Mouse (Mus musculus) gastrocnemius, adult 18-20 months (tissue): ENCODE data around the gene Ppef2. TPM values are rescaled to one million over a fixed set of nuclear protein-coding genes. Genes with fewer than 3 reads are reported as not detected.

Experiments
- DNase-seq: peaks from one replicate; pipeline ENCODE4 v3.0.0; 2021; ENCODE audit warnings: low spot score
- total RNA-seq, 2 experiments: library from RNA; stranded (reverse); gene quantifications; 2 replicates each; pipeline ENCODE4 v1.2.3; 2021

Ppef2 gene
- total RNA-seq, 2 experiments from 2014 or later, result not detected

GRCm38 (mm10) chr5:92239333-92240232 lies 16.5 kb downstream of the Ppef2 start:
- DNase-seq, result peak; percentile 63

- DNase-seq, result no peak
Observed at GRCm38 (mm10) chr5:92234939-92235557, 21.0 kb downstream of the Ppef2 start.

- DNase-seq, result no peak
Observed at GRCm38 (mm10) chr5:92233366-92233765, 22.7 kb downstream of the Ppef2 start.

GRCm38 (mm10) chr5:92231836-92232235 lies 24.2 kb downstream of the Ppef2 start:
- no peak for DNase-seq

- no peak for DNase-seq
Observed at GRCm38 (mm10) chr5:92230306-92230705, 25.8 kb downstream of the Ppef2 start.

GRCm38 (mm10) chr5:92229514-92229913 lies 26.6 kb downstream of the Ppef2 start:
- no peak for DNase-seq

- no peak for DNase-seq
Observed at GRCm38 (mm10) chr5:92228776-92229175, 27.3 kb downstream of the Ppef2 start.

GRCm38 (mm10) chr5:92227782-92228181 lies 28.3 kb downstream of the Ppef2 start:
- no peak for DNase-seq

GRCm38 (mm10) chr5:92220287-92220902 lies 35.7 kb downstream of the Ppef2 start:
- DNase-seq, result no peak

GRCm38 (mm10) chr5:92219826-92220225 lies 36.3 kb downstream of the Ppef2 start:
- no peak for DNase-seq

GRCm38 (mm10) chr5:92218915-92219793 lies 36.9 kb downstream of the Ppef2 start:
- DNase-seq, result no peak

- no peak for DNase-seq
Observed at GRCm38 (mm10) chr5:92215308-92215707, 40.8 kb downstream of the Ppef2 start, which contains the start of gene U90926. Gene U90926 (minus strand): TSS chr5:92215408.

GRCm38 (mm10) chr5:92212231-92212630 lies 43.8 kb downstream of the Ppef2 start:
- DNase-seq, result no peak

- DNase-seq, result no peak
Observed at GRCm38 (mm10) chr5:92210205-92210604, 45.9 kb downstream of the Ppef2 start.

GRCm38 (mm10) chr5:92206121-92206520 lies 50.0 kb downstream of the Ppef2 start:
- peak; percentile 34 for DNase-seq

- DNase-seq, result peak; percentile 65
Observed at GRCm38 (mm10) chr5:92205706-92206105, 50.4 kb downstream of the Ppef2 start.

GRCm38 (mm10) chr5:92205184-92205583 lies 50.9 kb downstream of the Ppef2 start:
- no peak for DNase-seq

GRCm38 (mm10) chr5:92204162-92205036 lies 51.7 kb downstream of the Ppef2 start:
- no peak for DNase-seq

GRCm38 (mm10) chr5:92198266-92198665 lies 57.8 kb downstream of the Ppef2 start:
- no peak for DNase-seq
